Mouse (Mus musculus) cerebellum, postnatal 4 days (tissue): ENCODE measurements at regions not wholly inside any gene's neighbourhood (a gene's known extent, or its start where the extent isn't known, plus 50 kb on each side); places are given as distances from the start of the nearest gene placed in this dataset.

Experiments
- DNase-seq, 2 experiments: peaks; one replicate each; pipeline ENCODE4 v3.0.0; 2022; ENCODE audit warnings: low spot score in 2 of 2, mixed read lengths in 1 of 2

- no peak for DNase-seq
Observed at GRCm38 (mm10) chr13:44553363-44553762, 175.9 kb upstream of the Jarid2 start.

- no peak for DNase-seq
Observed at GRCm38 (mm10) chr13:44554686-44555463, 174.4 kb upstream of the Jarid2 start.

DNA sequence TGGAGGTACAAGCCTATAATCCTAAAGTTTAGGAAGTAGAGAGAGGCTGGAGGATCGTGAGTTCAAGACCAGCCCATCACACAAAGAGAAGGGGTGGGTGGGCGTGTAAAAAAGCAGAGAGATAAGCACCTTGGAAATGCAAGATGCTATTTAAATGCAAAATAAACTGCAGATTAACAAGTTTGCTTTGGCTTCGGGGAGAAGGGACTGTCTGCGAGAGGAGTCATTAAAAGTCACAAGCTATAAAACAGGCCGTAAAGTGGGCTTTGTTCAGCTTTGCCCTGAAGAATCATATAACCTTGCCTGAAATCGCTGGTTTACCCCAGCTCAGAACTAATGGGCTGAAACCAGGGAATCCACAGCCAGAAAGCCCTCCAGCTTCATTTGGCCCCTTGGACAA is 173.3 kb upstream of the Jarid2 start:
- DNase-seq: no peak

DNA sequence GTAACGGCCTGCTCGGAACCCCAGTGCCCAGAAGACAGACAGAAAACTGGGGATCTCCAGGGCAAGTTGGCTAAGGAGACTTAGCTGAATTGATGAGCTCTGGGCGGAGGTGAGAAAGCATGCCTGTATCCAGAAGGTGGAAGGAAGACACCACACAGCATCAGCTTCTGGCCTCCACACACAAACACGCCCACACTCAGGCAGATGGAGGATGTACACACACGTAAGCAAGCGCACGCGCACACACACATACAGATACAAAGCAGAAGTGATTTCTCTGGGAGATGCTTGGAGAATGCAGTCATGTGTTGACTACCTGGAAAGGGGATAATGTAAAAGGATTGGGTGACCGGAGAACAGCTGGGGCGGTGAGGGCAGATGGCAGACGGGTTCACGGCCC is 171.2 kb upstream of the Jarid2 start:
- DNase-seq: no peak

DNA sequence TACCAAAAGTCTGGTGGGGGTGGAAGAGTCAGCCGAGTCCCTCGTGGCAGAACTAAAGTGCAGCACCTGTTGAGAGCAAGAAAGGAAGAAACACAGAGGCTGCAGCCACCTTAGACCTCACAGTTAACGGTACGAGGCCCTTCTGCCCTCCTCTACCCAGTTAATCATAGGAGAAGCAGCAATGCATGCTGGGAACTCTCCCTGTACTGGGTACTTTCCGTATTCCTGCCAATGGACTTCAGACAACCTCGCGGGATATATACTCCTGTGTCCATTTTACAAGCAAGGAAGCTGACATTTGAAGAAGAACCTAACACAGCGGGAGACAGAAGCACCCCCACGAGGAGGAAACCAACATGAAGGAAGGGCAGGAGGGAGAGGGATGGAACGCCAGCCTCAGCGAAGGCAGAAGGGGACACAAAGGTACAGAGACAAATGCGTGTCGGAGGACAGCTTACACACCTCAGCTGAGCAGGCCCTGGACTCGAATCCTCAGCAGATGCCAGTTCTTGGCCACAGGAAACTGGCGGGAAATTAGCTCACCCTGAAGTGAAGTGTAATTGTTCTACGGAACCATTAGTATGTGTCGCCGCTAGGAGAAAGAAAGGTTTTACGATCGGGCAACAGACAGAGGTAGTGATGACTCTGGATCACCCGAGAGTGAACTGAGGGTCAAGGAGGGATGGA is 170.6 kb upstream of the Jarid2 start:
- DNase-seq: no peak

- no peak for DNase-seq
Observed at GRCm38 (mm10) chr13:44559178-44559565, 170.1 kb upstream of the Jarid2 start.

DNA sequence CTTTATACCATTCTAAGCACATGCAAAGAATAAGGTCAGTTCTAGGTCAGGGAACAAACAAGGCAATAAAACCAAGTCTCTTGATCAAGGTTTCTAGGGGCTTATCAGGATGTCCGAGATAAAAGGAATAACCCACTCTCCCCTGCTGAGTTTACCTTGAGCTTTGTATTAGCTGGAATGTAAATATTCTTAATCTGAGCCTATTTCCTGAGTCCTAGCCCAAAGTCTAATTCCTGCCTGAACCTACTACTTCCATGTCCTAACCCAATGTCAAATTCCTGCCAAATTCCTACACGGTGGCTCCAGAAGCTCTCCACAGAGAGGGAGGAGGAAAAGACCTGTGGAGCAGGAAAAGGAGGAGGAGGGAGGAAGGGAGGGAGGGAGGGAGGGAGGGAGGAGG is 169.6 kb upstream of the Jarid2 start:
- no peak for DNase-seq

GRCm38 (mm10) chr13:44564705-44565104 is 164.6 kb upstream of the Jarid2 start:
- no peak for DNase-seq

DNA sequence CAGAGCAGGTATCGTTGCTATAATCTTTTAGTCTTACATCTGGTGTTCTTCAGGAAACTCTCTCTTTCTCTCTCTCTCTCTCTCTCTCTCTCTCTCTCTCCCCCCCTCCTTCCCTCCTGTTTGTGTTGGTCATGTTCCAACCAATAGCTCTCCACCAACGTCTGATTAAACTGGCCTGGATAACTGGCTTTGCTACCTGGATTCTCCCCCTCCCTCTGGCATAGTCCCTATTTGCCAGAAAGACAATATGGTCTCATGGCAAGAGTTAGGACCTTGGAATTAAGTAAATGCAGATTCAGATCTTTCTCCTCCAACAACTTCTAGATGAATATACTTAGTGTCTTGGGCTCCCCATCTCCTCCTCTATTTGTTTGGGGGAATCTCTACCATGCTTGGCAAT is 161.6 kb upstream of the Jarid2 start:
- DNase-seq: no peak

DNA sequence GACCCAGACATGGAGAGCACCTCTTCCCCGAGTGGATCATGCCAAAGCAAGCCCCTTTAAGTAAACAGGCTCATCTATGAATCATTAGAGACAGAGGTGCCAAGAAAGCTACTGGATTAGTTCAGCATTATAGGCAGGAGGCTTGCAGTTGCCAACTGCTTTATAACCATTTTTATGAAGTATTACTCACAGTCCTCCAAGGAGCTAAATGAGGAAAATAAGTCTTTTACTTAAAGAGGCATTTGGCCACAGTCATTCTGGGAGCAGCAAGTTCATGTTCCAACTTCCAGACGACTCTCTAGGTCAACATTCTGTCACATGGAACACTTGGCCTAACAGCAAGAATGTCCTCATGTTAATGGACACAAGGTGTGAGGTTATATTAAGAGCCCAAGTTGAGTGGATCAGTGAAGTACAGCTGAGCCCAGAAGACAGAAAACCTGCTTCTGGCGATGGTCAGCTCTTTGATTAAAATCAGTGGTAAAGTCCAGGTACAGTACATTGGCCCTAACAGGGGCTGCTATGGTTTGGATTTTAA is 160.0 kb upstream of the Jarid2 start:
- no peak for DNase-seq

- no peak for DNase-seq
Observed at GRCm38 (mm10) chr13:44573463-44573862, 155.8 kb upstream of the Jarid2 start.

DNA sequence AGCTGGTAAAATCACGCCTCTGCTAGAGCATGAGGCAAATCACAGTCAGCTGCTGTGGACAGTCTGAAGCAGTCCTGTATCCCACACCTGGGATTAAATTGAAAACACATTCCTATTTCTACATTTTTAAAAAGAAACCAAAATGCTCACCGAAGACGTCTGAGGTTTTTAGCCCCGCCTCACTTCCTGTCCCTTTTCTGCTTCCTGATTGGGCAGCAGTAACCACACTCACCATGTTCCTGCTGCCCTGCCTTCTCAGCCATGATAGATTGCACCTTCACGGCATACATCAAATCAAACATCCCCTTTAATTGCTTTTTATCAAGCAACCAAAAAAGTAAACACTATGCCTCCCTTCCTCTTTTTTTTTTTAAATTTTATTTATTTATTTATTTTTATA is 150.1 kb upstream of the Jarid2 start:
- no peak for DNase-seq

DNA sequence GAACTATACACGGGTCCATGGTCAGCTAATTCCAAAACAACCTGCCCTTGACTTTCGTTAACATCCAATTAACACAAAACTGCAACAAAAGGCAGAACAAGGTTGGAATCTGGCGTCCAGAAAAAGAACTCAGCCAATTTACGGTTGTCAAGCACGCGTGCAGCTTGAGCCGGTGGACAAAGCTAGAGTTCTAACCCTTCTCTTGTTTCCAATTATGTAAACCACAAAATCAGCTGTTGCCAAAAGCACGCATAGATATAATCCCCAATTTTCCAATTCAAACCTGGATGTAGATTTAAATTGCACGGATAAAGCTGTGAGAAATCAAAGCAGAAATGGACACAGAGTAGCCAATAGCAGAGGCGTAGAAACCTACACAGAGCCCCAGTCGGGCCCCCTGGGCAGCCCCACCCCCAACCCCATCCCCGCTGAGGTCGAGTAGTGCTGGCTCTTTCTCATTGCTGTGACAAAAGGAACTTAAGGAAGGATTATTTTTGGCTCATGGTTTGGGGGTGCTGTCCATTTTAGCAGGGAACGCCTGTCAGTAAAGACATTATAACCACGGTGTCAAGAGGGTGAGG is 149.0 kb upstream of the Jarid2 start:
- DNase-seq: no peak

DNA sequence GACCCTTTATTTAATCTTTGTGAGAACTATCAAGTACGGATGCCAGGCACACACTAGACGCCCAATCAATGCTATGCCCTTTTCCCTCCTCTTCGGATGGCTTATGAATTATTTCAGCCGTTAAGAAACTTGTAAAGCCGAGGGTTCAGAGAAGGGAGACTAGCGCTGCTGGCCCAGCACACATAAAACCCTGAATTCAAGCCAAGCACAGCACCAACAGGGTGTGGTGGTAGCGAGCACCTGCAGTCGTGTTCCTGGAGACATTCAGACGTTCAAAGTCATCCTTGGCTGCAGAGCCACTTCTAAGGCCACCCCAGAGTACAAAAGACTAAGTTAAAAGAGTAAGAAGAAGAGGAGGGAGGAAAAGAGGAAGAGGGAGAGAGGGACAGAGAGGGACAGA is 148.5 kb upstream of the Jarid2 start:
- no peak for DNase-seq

DNA sequence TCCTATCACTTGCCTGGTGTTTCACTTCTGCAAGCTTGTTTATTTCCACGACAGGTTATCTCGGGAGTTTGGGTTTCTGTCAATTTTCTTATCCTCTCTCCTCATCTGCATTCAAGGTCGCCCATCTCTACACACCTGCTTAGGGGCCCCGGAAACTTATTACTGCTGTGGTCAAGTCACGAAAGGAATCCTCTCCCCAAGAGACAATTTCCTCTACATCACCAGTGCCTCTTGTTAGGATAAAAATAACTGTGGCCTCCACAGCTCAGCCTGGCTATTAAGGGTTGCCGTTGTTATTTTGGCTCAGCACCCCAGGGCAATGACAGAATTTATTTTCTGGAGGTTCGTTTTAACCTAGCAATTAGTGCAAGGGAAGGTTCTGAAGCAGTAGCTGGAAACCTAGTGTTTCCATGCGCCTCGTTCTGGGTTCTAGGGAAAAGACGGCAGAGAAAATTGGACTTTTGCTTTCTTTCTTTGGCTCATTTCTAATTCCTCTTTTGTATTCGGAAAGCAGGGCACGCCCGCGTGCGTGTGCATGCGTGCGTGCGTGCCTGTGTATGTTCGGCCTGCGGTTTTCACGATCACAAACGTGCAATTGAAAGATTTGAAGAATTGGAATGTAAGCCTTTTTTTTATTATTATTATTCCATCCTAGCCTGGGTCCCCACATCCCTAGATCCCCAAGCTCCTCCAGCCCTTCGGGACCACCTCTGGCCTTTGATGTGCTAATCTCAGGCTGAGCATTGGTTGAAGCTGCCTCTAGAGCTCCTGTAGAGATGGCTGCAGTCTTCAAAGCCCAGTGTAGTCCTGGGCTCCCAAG is 147.1 kb upstream of the Jarid2 start:
- no peak for DNase-seq

DNA sequence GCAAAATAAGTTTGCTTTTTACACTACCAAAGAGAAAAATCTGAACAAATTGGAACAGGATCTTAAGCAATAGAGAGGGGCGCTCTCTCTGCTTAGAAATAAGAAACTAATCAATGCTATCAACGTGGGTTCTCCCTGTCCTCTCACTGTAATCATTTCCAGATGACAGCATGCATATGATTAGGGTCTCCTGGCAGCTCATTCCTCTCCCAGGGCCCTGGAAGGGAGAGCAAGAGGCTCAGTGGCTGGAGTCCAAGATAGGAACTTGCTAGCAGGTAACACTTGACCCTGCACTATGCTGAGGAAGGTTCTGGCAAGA is 146.5 kb upstream of the Jarid2 start:
- no peak for DNase-seq

DNA sequence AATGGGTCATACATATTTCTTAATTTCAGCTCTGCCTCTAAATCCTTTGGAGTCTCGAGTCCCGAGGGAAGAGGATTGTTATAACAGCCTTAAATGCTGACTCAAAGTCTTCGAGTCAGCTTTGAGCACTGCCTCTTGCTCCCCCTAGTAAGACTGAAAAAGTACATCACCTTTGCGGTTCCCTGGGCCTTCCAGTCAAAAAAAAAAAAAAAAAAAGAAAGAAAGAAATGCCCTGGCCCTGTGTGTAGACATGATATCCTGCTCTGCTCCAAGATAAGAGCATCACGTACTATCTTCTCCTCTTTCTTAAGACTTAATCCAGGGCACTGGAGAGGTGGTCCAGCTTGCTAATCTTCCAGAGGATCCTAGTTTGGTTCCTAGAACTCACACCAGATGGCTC is 145.7 kb upstream of the Jarid2 start:
- DNase-seq: no peak

DNA sequence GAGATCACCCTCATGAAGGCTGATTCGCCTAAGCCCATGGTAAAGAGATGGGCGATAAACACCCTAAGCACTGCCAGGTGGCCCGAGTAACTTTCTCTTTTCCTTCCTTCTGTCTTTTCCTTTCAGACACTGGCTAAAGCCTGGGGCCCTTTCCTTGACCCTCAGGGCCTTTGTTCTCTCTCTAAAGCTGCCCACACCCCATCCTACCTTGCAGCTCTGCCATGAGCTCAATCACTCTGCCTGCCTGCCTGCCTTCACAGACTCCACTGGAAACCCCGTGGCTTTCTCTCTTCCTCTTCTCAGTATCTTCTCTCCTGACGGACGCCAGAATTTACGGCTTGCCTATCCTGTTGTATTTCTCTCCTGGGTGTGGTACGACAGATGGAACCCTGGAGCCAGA is 145.1 kb upstream of the Jarid2 start:
- no peak for DNase-seq

DNA sequence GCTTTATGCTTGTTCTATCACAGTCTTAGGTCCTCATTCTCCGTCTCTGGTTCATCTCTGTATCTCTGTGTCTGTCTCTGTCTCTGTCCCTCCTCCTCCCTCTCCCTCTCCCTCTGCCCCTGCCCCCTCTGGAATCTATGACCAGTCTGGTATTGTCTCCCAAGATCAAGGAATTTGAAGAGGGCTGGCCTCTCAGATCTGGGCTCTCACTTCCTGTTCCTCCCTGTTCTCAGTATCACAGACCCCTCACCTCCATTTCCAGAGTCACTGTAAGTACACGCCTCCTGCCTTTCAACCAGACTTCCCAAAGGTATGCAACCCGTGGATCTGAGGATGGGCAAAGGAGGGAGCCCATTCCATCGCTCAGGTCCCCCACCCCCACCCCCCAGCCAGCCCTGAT is 144.7 kb upstream of the Jarid2 start:
- no peak for DNase-seq

GRCm38 (mm10) chr13:44587846-44588245 is 141.4 kb upstream of the Jarid2 start:
- DNase-seq: no peak

GRCm38 (mm10) chr13:44594645-44595044 is 134.6 kb upstream of the Jarid2 start:
- no peak for DNase-seq

- no peak for DNase-seq
Observed at GRCm38 (mm10) chr13:44597666-44598065, 131.6 kb upstream of the Jarid2 start.
